Mouse (Mus musculus) lung, embryonic 14.5 days (tissue): Measurements from ENCODE around the gene Nop2. TPM values are rescaled to one million over a fixed set of nuclear protein-coding genes. Genes with fewer than 3 reads are reported as not detected.
A peak's percentile ranks its signal among the peaks of the same experiment; 100 is the strongest.

Experiments
- ATAC-seq: fragments of 200-750 bp; cut with Nextera tagmentation; 2 replicates; pipeline ENCODE4 v1.8.0; 2017; ENCODE audit warnings: mild to moderate bottlenecking, moderate TSS enrichment, moderate library complexity; ENCODE audit not compliant: insufficient read depth
- DNase-seq: peaks from one replicate; pipeline ENCODE4 v3.0.0-alpha.2; 2015
- H3K27ac ChIP-seq: fragments of 300-500 bp; sonication (generic); 2 replicates; pipeline ENCODE4 v1.5.1; 2014; ENCODE audit warnings: low read depth, mild to moderate bottlenecking, moderate library complexity
- H3K27me3 ChIP-seq: fragments of 300-500 bp; sonication (generic); 2 replicates; pipeline ENCODE4 v1.6.1; 2014; ENCODE audit warnings: low read length, control low read depth; ENCODE audit not compliant: insufficient read depth
- H3K36me3 ChIP-seq: fragments of 300-500 bp; sonication (generic); 2 replicates; pipeline ENCODE4 v1.6.1; 2014; ENCODE audit warnings: control low read depth; ENCODE audit not compliant: insufficient read depth
- H3K4me1 ChIP-seq: fragments of 300-500 bp; sonication (generic); 2 replicates; pipeline ENCODE4 v1.6.1; 2014; ENCODE audit warnings: antibody characterized with exemption, control low read depth; ENCODE audit not compliant: insufficient read depth
- H3K4me2 ChIP-seq: fragments of 300-500 bp; sonication (generic); 2 replicates; pipeline ENCODE4 v1.6.1; 2014; ENCODE audit warnings: mild to moderate bottlenecking
- H3K4me3 ChIP-seq: fragments of 300-500 bp; sonication (generic); 2 replicates; pipeline ENCODE4 v1.5.1; 2014; ENCODE audit warnings: low read depth, low read length
- H3K9ac ChIP-seq: fragments of 300-500 bp; sonication (generic); 2 replicates; pipeline ENCODE4 v1.6.1; 2014
- H3K9me3 ChIP-seq: fragments of 300-500 bp; sonication (generic); 2 replicates; pipeline ENCODE4 v1.6.1; 2016; ENCODE audit warnings: low read depth, low read length, control low read depth
- CTCF ChIP-seq: IDR thresholded peaks from 2 replicates; pipeline ENCODE4 v1.5.1; 2016; ENCODE audit warnings: antibody characterized with exemption, low read depth
- WGBS: fragments of 180-500 bp; shearing (Covaris S2); extraction: QIAGEN DNeasy Blood & Tissue Kit; methylation state at CpG from one replicate; pipeline ENCODE4 v1.1.7; 2014; 5-methylcytosine and 5-hydroxymethylcytosine counted together
- polyA plus RNA-seq: library from polyadenylated mRNA; unstranded; fragments of >200 nt; fragmentation: Nextera tagmentation; extraction: Ambion mirVana; gene quantifications from 2 replicates; pipeline ENCODE4 v1.2.1, GENCODE M21; 2014

Nop2 gene
- polyA plus RNA-seq, 1 experiment from 2014 or later, result 70.6 TPM

GRCm38 (mm10) chr6:125146148-125146547, 14.4 kb downstream of the Nop2 start:
- no peaks in the 10 kb centered on the region for H3K27me3 ChIP-seq
- no peak for ATAC-seq
- no peak for TF ChIP-seq CTCF
- H3K36me3 ChIP-seq, result peaks cover 35% of the 10 kb centered on the region
- peak overlapping the region; percentile 66 for H3K9ac ChIP-seq
- H3K27ac ChIP-seq, result no peak overlapping the region
- DNase-seq, result no peak
- peaks cover 10% of the 10 kb centered on the region; the same call in 1 of the 2 replicates for H3K4me1 ChIP-seq
- H3K4me2 ChIP-seq, result peak overlapping the region; percentile 82
- 53% methylated on average over 7 of the region's 7 CpGs for WGBS
- H3K9me3 ChIP-seq, result no peaks in the 10 kb centered on the region
- peak overlapping the region; percentile 58 for H3K4me3 ChIP-seq

GRCm38 (mm10) chr6:125146797-125147196, 15.1 kb downstream of the Nop2 start:
- no peak for TF ChIP-seq CTCF
- DNase-seq, result peak; percentile 32
- no peak for ATAC-seq
- H3K9ac ChIP-seq, result peak overlapping the region; percentile 66; the same call in 1 of the 2 replicates
- 71% methylated on average over 4 of the region's 4 CpGs for WGBS
- H3K4me1 ChIP-seq, result peaks cover 10% of the 10 kb centered on the region; the same call in 1 of the 2 replicates
- H3K36me3 ChIP-seq, result peaks cover 34% of the 10 kb centered on the region
- no peaks in the 10 kb centered on the region for H3K9me3 ChIP-seq
- H3K27me3 ChIP-seq, result no peaks in the 10 kb centered on the region
- peak overlapping the region; percentile 82 for H3K4me2 ChIP-seq
- no peak overlapping the region for H3K4me3 ChIP-seq
- no peak overlapping the region for H3K27ac ChIP-seq

- TF ChIP-seq CTCF, result no peak
- ATAC-seq, result no peak
- Histone ChIP-seq H3K9ac (no peak overlapping the region; the same call in 1 of the 2 replicates), H3K27ac (0 out of 2 replicates have a peak overlapping the region, but pooled peaks have one; percentile 15), H3K4me3 (no peak overlapping the region), H3K27me3 (no peaks in the 10 kb centered on the region), H3K36me3 (peaks cover 29% of the 10 kb centered on the region), H3K9me3 (no peaks in the 10 kb centered on the region), H3K4me2 (peak overlapping the region; percentile 82), H3K4me1 (peaks cover 10% of the 10 kb centered on the region; the same call in 1 of the 2 replicates)
- no peak for DNase-seq
- 58% methylated on average over 10 of the region's 10 CpGs for WGBS
Measured at GRCm38 (mm10) chr6:125147329-125147728, 15.6 kb downstream of the Nop2 start.

GRCm38 (mm10) chr6:125148251-125148925, 16.7 kb downstream of the Nop2 start:
- Histone ChIP-seq H3K4me1 (peaks cover 10% of the 10 kb centered on the region; the same call in 1 of the 2 replicates), H3K27ac (peak overlapping the region; percentile 66), H3K9me3 (no peaks in the 10 kb centered on the region), H3K36me3 (peaks cover 22% of the 10 kb centered on the region), H3K4me2 (peak overlapping the region; percentile 32; the same call in 1 of the 2 replicates), H3K9ac (peak overlapping the region; percentile 26), H3K27me3 (no peaks in the 10 kb centered on the region), H3K4me3 (no peak overlapping the region)
- no peak for TF ChIP-seq CTCF
- DNase-seq, result peak; percentile 43
- WGBS, result 50% methylated on average over 18 of the region's 18 CpGs
- no peak for ATAC-seq

- H3K27me3 ChIP-seq, result no peaks in the 10 kb centered on the region
- H3K4me1 ChIP-seq, result peaks cover 10% of the 10 kb centered on the region; the same call in 1 of the 2 replicates
- peaks cover 18% of the 10 kb centered on the region for H3K36me3 ChIP-seq
- no peak overlapping the region; the same call in 1 of the 2 replicates for H3K4me2 ChIP-seq
- TF ChIP-seq CTCF, result no peak
- H3K9ac ChIP-seq, result peak overlapping the region; percentile 26
- DNase-seq, result peak; percentile 27
- 74% methylated on average over 16 of the region's 16 CpGs for WGBS
- no peak overlapping the region for H3K4me3 ChIP-seq
- ATAC-seq, result no peak
- H3K9me3 ChIP-seq, result no peaks in the 10 kb centered on the region
- H3K27ac ChIP-seq, result peak overlapping the region; percentile 66
Measured at GRCm38 (mm10) chr6:125148926-125149568, 17.3 kb downstream of the Nop2 start.

- Histone ChIP-seq H3K9me3 (no peaks in the 10 kb centered on the region), H3K4me1 (peaks cover 10% of the 10 kb centered on the region; the same call in 1 of the 2 replicates), H3K4me2 (no peak overlapping the region), H3K27me3 (no peaks in the 10 kb centered on the region), H3K36me3 (peaks cover 13% of the 10 kb centered on the region; the same call in 1 of the 2 replicates), H3K9ac (no peak overlapping the region), H3K4me3 (no peak overlapping the region), H3K27ac (0 out of 2 replicates have a peak overlapping the region, but pooled peaks have one; percentile 66)
- WGBS, result 67% methylated on average over 7 of the region's 7 CpGs
- TF ChIP-seq CTCF, result no peak
- ATAC-seq (no peak), DNase-seq (no peak)
Measured at GRCm38 (mm10) chr6:125149569-125149950, 17.9 kb downstream of the Nop2 start.
